8 mouse cellular contexts compared by ENCODE assay signal in genomic region chr2:34639725-34640124, GRCm38 (mm10).
DNase-seq lines count a peak whose midpoint lies in the region; ATAC-seq and TF ChIP-seq lines count a peak whose summit lies in the region.

No protein-coding gene starts in this region.

- DNase-seq in kidney, postnatal 0 days (ENCODE audit: low spot score), result no peak
- DNase-seq in kidney, adult 11 months, result no peak
- DNase-seq in R1 (ENCODE audit: low read depth, low spot score), result peak; percentile 48
- no peak for DNase-seq in liver, postnatal 0 days
- DNase-seq in spleen, adult 12 weeks (ENCODE audit: low spot score), result no peak

- H3K9ac ChIP-seq in kidney, postnatal 0 days (ENCODE audit: low read depth, low read length), result no peak overlapping the region
- no peak overlapping the region for H3K9ac ChIP-seq in hindbrain, embryonic 12.5 days
- H3K9ac ChIP-seq in liver, postnatal 0 days (replicated peaks), result no peak overlapping the region

- no peaks in the 10 kb centered on the region for H3K27me3 ChIP-seq in kidney, postnatal 0 days (ENCODE audit: insufficient read depth, low read length)
- H3K27me3 ChIP-seq in hindbrain, embryonic 12.5 days, result no peaks in the 10 kb centered on the region
- no peaks in the 10 kb centered on the region for H3K27me3 ChIP-seq in liver, postnatal 0 days (ENCODE audit: insufficient read depth, low read length)

- no peak for TF ChIP-seq EP300 in liver, postnatal 0 days (IDR thresholded peaks at IDR 0.05; ENCODE audit: low read depth)

- no peak overlapping the region for H3K27ac ChIP-seq in kidney, postnatal 0 days
- H3K27ac ChIP-seq in hindbrain, embryonic 12.5 days, result no peak overlapping the region
- no peak overlapping the region for H3K27ac ChIP-seq in liver, postnatal 0 days (ENCODE audit: low read depth)

- no peaks in the 10 kb centered on the region for H3K9me3 ChIP-seq in kidney, postnatal 0 days (replicated peaks; ENCODE audit: low read length)
- no peaks in the 10 kb centered on the region for H3K9me3 ChIP-seq in hindbrain, embryonic 12.5 days (replicated peaks)
- no peaks in the 10 kb centered on the region for H3K9me3 ChIP-seq in liver, postnatal 0 days (ENCODE audit: low read length)

- TF ChIP-seq CTCF in kidney, postnatal 0 days (IDR thresholded peaks at IDR 0.05; ENCODE audit: low read depth), result no peak
- TF ChIP-seq CTCF in liver, postnatal 0 days (IDR thresholded peaks at IDR 0.05; ENCODE audit: low read depth), result no peak

- peaks cover 4% of the 10 kb centered on the region; the same call in 1 of the 2 replicates for H3K4me1 ChIP-seq in kidney, postnatal 0 days (replicated peaks; ENCODE audit: insufficient read depth, low read length)
- H3K4me1 ChIP-seq in hindbrain, embryonic 12.5 days, result peaks cover 18% of the 10 kb centered on the region
- H3K4me1 ChIP-seq in liver, postnatal 0 days (ENCODE audit: insufficient read depth), result peaks cover 3% of the 10 kb centered on the region; the same call in 1 of the 2 replicates

- 0 out of 2 replicates have a peak, but pooled peaks have one; percentile 27 for ATAC-seq in kidney, postnatal 0 days (replicated peaks; ENCODE audit: low FRiP score, low read depth)
- peak; percentile 2; the same call in 1 of the 2 replicates for ATAC-seq in hindbrain, embryonic 12.5 days (ENCODE audit: low FRiP score)
- ATAC-seq in liver, postnatal 0 days, result no peak
- no peak for ATAC-seq in megakaryocyte progenitor cell, adult 5-6 weeks (replicated peaks; ENCODE audit: poor library complexity)
- ATAC-seq in CD4-positive, CD25-positive, alpha-beta regulatory T cell, adult 4 months, result no peak

- 59% methylated on average over 5 of the region's 5 CpGs for WGBS in kidney, postnatal 0 days
- 63% methylated on average over 5 of the region's 5 CpGs for WGBS in hindbrain, embryonic 12.5 days
- WGBS in liver, postnatal 0 days (ENCODE audit: insufficient replicate concordance), result 51% methylated on average over 5 of the region's 5 CpGs

- H3K4me2 ChIP-seq in kidney, postnatal 0 days (ENCODE audit: low read length), result no peak overlapping the region
- no peak overlapping the region for H3K4me2 ChIP-seq in hindbrain, embryonic 12.5 days (replicated peaks)
- H3K4me2 ChIP-seq in liver, postnatal 0 days (ENCODE audit: low read depth, low read length), result peak overlapping the region; percentile 88; the same call in 1 of the 2 replicates

- no peaks in the 10 kb centered on the region for H3K36me3 ChIP-seq in kidney, postnatal 0 days (ENCODE audit: insufficient read depth, low read length)
- H3K36me3 ChIP-seq in hindbrain, embryonic 12.5 days, result no peaks in the 10 kb centered on the region
- H3K36me3 ChIP-seq in liver, postnatal 0 days (replicated peaks; ENCODE audit: insufficient read depth, low read length), result no peaks in the 10 kb centered on the region

- H3K4me3 ChIP-seq in kidney, postnatal 0 days (replicated peaks; ENCODE audit: low read depth, low read length), result no peak overlapping the region
- H3K4me3 ChIP-seq in hindbrain, embryonic 12.5 days, result no peak overlapping the region
- no peak overlapping the region for H3K4me3 ChIP-seq in liver, postnatal 0 days (ENCODE audit: low read depth, low read length)

Comparison
In these comparisons a context has a peak if more than half of its experiments do, and no peak if none do; other contexts are left out.
1. ATAC-seq: peak in kidney, postnatal 0 days (single experiment) and hindbrain, embryonic 12.5 days (single experiment); none in liver, postnatal 0 days (single experiment), megakaryocyte progenitor cell, adult 5-6 weeks (single experiment) and CD4-positive, CD25-positive, alpha-beta regulatory T cell, adult 4 months (single experiment).